Mouse (Mus musculus): ENCODE measurements at regions not wholly inside any gene's neighbourhood (a gene's known extent, or its start where the extent isn't known, plus 50 kb on each side); places are given as distances from the start of the nearest gene placed in this dataset.

DNA sequence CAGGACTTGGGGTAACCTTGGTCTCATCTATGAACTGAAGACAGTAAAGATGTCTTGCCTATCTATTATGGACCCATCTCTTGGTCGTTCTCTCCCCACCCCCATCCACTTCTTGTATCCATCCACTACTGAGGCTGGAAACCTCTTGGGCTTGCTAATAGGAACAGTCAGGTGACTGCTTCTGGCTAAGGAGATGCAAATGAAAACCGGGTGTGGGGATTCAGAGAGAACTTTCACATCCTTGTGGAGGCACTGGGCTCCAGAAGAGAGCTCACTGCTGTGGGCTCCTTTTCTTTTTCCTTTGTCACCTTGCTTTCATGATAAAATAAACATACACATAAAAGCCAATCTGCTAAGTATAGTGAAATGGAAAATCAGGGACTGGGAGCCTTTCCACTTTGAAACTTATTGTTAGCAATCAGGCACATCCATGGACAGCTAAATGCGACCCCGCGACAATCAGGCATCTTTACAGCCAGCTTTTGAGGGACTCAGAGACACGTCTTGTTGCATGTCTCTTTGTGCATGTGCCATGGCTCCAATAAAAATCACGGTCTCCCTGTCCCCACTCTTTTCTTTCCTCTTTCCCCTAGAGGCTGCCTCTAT, 115.0 kb upstream of the Plxnc1 start:
- TF ChIP-seq CTCF (IDR thresholded peaks at IDR 0.05; ENCODE audit: extremely low read depth, insufficient read depth, insufficient read length, insufficient replicate concordance), result no peak
- no peak for TF ChIP-seq POLR2A (IDR thresholded peaks at IDR 0.05; ENCODE audit: low read depth, low read length)
